Mouse (Mus musculus) limb, embryonic 12.5 days (tissue): ENCODE data around the gene Usp22. TPM values are rescaled to one million over a fixed set of nuclear protein-coding genes. Genes with fewer than 3 reads are reported as not detected.
A peak's percentile ranks its signal among the peaks of the same experiment; 100 is the strongest.
"Not testable (repeated sequence)": the region's sequence is repeated elsewhere in the genome, so short reads cannot be mapped to it uniquely, and the experiment has no call there.

Experiments used
- ATAC-seq: fragments of 200-750 bp; cut with Nextera tagmentation; 2 replicates; pipeline ENCODE4 v1.8.0; 2017; ENCODE audit warnings: low read depth, moderate TSS enrichment; ENCODE audit not compliant: insufficient number of reproducible peaks, insufficient read depth, low FRiP score, low TSS enrichment
- H3K27ac ChIP-seq: fragments of 300-500 bp; sonication (generic); 2 replicates; pipeline ENCODE4 v1.5.1; 2016; ENCODE audit warnings: mild to moderate bottlenecking, moderate library complexity
- H3K27me3 ChIP-seq: fragments of 300-500 bp; sonication (generic); 2 replicates; pipeline ENCODE4 v1.6.1; 2016; ENCODE audit warnings: mild to moderate bottlenecking, moderate library complexity
- H3K36me3 ChIP-seq: fragments of 300-500 bp; sonication (generic); 2 replicates; pipeline ENCODE4 v1.6.1; 2016; ENCODE audit warnings: mild to moderate bottlenecking, moderate library complexity
- H3K4me1 ChIP-seq: fragments of 300-500 bp; sonication (generic); replicated peaks from 2 replicates; pipeline ENCODE4 v1.6.1; 2016
- H3K4me2 ChIP-seq: fragments of 300-500 bp; sonication (generic); 2 replicates; pipeline ENCODE4 v1.6.1; 2016; ENCODE audit warnings: mild to moderate bottlenecking, moderate library complexity
- H3K4me3 ChIP-seq: fragments of 300-500 bp; sonication (generic); replicated peaks from 2 replicates; pipeline ENCODE4 v1.5.1; 2016; ENCODE audit warnings: mild to moderate bottlenecking
- H3K9ac ChIP-seq: fragments of 300-500 bp; sonication (generic); replicated peaks from 2 replicates; pipeline ENCODE4 v1.6.1; 2016; ENCODE audit warnings: mild to moderate bottlenecking, moderate library complexity
- H3K9me3 ChIP-seq: fragments of 300-500 bp; sonication (generic); 2 replicates; pipeline ENCODE4 v1.6.1; 2016; ENCODE audit warnings: mild to moderate bottlenecking, moderate library complexity
- WGBS: fragments of 180-500 bp; shearing (Covaris S2); methylation state at CpG from one replicate; pipeline ENCODE4 v1.1.7; 2016; 5-methylcytosine and 5-hydroxymethylcytosine counted together
- polyA plus RNA-seq: library from polyadenylated mRNA; unstranded; fragments of >200 nt; fragmentation: Nextera tagmentation; extraction: Ambion mirVana; gene quantifications from 2 replicates; pipeline ENCODE4 v1.2.1, GENCODE M21; 2016

Gene Usp22
- polyA plus RNA-seq, 1 experiment from 2014 or later = 196 TPM

DNA sequence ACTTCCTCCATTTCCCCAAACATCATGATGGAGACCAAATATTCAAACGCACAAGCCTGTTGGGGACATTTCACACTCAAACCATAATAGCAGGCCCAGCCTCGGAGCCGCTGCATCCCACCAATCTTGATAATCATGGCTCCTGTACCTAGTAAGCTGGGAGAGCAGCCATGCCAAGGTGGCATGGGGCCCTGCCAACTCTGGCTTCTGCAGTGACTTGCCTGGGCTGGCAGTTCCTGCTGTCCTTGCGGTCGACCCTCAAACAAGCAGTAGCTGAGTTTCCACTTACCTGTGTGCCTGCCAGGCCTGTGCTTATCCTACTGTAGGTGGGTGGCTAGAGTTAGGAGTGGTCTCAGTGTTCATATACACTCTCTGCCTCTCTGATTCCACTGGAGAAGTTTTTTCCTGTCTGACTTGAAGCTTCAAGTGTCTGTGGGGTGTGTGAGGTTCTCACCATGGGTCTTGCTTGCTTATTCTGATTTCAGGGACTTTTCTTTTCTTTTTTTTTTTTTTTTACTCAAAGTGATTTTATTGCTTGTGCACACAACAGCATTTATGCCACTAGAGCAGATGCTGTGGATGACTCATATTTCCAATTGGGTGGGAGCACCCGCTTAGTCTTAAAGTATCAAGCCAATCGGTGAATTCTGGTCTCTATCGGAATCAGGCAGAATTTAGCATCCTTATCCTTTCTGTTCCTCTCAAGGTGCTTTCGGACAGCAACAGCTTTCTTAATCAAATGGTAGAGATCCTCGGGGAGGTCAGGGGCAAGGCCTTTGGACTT lies 30.5 kb upstream of the Usp22 start:
- H3K4me1 ChIP-seq = peaks cover 29% of the 10 kb centered on the region
- H3K9me3 ChIP-seq = no peaks in the 10 kb centered on the region
- H3K4me3 ChIP-seq = no peak overlapping the region
- no peak overlapping the region for H3K9ac ChIP-seq
- WGBS = 91% methylated on average over 10 of the region's 10 CpGs
- H3K36me3 ChIP-seq = no peaks in the 10 kb centered on the region
- H3K27ac ChIP-seq = no peak overlapping the region
- no peak overlapping the region for H3K4me2 ChIP-seq
- ATAC-seq = no peak
- 0 out of 2 replicates have a peak, but pooled peaks cover 5% of the 10 kb centered on the region for H3K27me3 ChIP-seq

DNA sequence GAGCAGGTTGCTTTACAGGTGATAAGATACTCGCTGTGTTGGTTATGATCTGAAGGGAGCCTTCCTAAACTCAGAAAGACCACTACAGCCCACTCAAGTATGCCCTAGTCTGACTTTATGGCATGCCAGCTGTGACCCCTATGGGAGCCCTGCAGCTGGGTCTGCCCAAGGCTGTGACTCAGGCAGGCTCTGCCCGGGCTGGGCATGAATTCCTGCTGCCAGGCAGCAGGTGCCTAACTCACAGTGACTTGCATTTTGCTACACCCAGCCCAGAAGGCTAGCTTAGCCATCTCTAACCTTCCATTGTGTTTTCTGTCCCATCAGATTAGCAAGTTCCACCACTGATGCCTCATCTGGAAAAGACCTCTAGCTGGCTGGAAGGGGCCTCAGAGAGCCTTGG lies 28.0 kb upstream of the Usp22 start:
- Histone ChIP-seq H3K4me2 (no peak overlapping the region), H3K27me3 (no peaks in the 10 kb centered on the region), H3K36me3 (no peaks in the 10 kb centered on the region), H3K9me3 (no peaks in the 10 kb centered on the region), H3K4me1 (peaks cover 30% of the 10 kb centered on the region), H3K4me3 (no peak overlapping the region), H3K27ac (no peak overlapping the region), H3K9ac (no peak overlapping the region)
- WGBS = 65% methylated on average over 2 of the region's 2 CpGs
- ATAC-seq = no peak

DNA sequence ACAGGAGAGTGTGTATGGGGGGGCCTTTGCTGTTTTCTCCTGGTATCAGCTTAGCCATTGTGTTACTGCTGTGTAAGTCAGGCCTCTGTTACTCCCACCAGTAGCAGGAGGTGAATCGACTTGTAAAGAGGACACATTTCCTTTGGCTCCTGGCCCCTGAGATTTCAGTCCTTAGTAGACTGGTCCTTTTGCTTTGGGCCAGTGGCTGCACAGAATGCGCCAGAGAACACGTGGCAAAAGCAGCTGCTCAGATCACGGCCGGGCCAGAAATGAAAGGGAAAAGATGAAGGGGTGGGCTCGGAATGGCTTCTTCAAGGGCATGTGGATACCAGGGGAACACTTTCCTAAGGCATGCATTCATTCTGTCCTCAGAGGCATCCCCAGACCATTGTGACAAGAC lies 27.3 kb upstream of the Usp22 start:
- H3K9me3 ChIP-seq = no peaks in the 10 kb centered on the region
- peaks cover 24% of the 10 kb centered on the region for H3K4me1 ChIP-seq
- no peak for ATAC-seq
- H3K9ac ChIP-seq = no peak overlapping the region
- H3K4me2 ChIP-seq = no peak overlapping the region
- no peaks in the 10 kb centered on the region for H3K36me3 ChIP-seq
- no peaks in the 10 kb centered on the region for H3K27me3 ChIP-seq
- no peak overlapping the region for H3K4me3 ChIP-seq
- 75% methylated on average over 6 of the region's 6 CpGs for WGBS
- H3K27ac ChIP-seq = no peak overlapping the region

DNA sequence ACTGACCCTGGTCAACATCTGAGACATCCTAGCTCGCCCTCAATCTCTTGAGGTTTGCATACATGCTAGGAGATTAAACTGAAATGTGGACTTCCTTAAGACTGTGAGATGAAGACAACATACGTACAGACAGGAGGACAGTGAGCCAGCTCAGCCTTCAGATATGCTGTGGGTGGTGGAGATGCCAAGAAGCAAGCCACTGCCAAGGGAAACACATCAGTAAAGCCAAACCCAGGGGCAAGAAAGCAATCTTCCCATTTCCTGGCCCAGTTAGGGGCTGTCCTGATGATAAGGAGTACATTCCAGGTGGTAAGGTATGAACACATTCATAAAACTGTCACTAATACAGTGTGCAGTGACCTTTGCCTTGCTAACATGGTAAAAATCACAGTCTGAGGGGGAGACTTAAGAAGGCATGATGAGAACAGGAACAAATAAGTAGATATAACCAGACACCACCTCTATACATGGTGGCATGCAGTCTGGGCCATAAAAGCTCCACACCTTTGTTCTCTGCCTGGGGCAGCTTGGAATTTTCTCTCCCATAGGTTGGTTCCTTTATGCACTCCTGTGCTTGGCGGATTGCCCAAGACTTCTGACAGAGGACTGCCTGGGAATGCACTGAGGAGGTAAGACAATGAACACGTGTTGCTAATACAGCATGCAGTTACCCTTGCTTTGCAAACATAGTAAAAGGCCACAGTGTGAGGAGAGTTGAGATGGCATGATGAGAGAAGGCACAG lies 24.9 kb upstream of the Usp22 start:
- 63% methylated on average over 4 of the region's 4 CpGs for WGBS
- H3K9me3 ChIP-seq = no peaks in the 10 kb centered on the region
- ATAC-seq = no peak
- no peak overlapping the region for H3K4me3 ChIP-seq
- no peak overlapping the region for H3K9ac ChIP-seq
- H3K36me3 ChIP-seq = no peaks in the 10 kb centered on the region
- H3K27ac ChIP-seq = 0 out of 2 replicates have a peak overlapping the region, but pooled peaks have one; percentile 20
- H3K4me2 ChIP-seq = no peak overlapping the region
- H3K4me1 ChIP-seq = peaks cover 13% of the 10 kb centered on the region
- H3K27me3 ChIP-seq = peaks cover 4% of the 10 kb centered on the region; the same call in 1 of the 2 replicates

DNA sequence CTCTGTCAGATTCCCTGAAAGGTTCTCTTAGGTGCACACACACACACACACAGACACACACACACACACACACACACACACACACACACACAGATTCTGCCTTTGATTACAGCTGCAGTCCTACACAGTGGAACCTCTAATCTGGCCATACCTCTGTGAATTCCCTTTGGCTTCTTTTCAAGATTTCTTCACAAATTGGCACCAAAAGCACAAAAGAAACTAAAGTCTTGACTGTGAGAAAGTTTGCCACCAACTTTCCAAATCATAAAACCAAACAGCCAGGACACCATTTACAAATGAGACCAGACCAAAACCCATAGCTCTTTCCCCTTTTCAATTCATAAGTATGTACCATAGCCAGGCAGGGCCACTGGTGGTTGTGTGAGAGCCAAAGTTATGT lies 23.1 kb upstream of the Usp22 start:
- H3K27ac ChIP-seq = no peak overlapping the region
- H3K4me3 ChIP-seq = no peak overlapping the region
- H3K4me1 ChIP-seq = peaks cover 13% of the 10 kb centered on the region
- H3K4me2 ChIP-seq = no peak overlapping the region
- H3K36me3 ChIP-seq = no peaks in the 10 kb centered on the region
- H3K27me3 ChIP-seq = peaks cover 14% of the 10 kb centered on the region
- no peaks in the 10 kb centered on the region for H3K9me3 ChIP-seq
- ATAC-seq = no peak
- no peak overlapping the region for H3K9ac ChIP-seq

DNA sequence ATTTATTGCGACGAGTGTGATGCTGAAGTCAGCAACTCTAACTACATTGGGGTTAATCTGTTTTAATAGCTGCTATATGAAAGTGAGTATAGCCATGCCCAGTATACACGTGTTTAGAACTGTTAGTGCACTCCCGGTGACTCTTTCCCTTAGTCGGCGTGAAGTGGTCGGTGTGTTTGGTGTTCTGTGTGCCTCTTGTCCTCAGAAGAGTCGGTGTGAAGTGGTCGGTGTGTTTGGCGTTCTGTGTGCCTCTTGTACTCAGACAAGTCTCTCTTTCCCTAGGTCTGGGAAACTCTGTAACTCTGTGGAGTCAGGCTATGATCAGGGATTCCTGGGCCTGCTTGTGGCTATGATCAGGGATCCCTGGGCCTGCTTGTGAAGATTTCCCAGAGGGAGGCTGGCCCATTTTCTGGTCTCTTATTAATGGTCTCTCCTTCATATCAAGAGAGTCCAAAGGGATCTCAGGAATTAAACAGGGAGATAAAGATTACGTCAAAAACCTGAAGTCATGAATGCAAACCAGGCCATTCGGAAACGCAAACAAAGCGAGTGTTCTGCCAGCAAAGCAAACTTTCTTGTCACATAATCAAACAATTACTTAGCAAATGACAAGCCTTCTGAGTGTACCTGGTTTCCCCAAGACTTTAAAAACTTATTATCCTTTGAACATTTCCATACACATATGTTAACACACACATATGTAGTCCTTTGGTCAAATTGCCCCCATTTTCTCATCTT lies 21.9 kb upstream of the Usp22 start:
- WGBS = 84% methylated on average over 14 of the region's 14 CpGs
- H3K27me3 ChIP-seq = peaks cover 14% of the 10 kb centered on the region
- peaks cover 11% of the 10 kb centered on the region for H3K4me1 ChIP-seq
- no peak overlapping the region for H3K27ac ChIP-seq
- H3K9me3 ChIP-seq = no peaks in the 10 kb centered on the region
- H3K4me2 ChIP-seq = no peak overlapping the region
- H3K9ac ChIP-seq = no peak overlapping the region
- no peaks in the 10 kb centered on the region for H3K36me3 ChIP-seq
- no peak for ATAC-seq
- H3K4me3 ChIP-seq = no peak overlapping the region

DNA sequence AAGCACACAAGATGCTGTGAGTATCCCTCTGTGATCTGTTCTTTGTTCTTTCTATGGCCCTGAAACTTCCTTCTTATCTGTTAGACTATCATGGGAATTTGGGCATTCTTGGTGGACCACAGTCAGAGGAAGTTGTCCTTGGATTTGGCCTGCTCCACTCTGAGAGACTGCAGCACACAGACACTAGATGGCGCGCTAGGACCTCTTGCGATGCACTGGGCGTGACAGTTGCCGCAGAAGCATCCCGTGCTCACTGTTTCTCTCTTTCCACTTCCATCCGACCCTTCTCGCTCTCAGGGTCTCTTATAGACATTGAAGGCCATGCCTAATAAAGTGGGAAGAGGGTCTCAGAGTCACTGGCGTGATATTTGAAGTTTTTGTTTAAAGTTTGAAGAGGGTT lies 18.5 kb upstream of the Usp22 start:
- H3K9ac ChIP-seq = no peak overlapping the region
- H3K36me3 ChIP-seq = no peaks in the 10 kb centered on the region
- H3K27me3 ChIP-seq = peaks cover 14% of the 10 kb centered on the region
- no peaks in the 10 kb centered on the region for H3K9me3 ChIP-seq
- no peak for ATAC-seq
- no peak overlapping the region for H3K27ac ChIP-seq
- 8% methylated on average over 9 of the region's 9 CpGs for WGBS
- no peak overlapping the region for H3K4me3 ChIP-seq
- H3K4me1 ChIP-seq = no peaks in the 10 kb centered on the region
- no peak overlapping the region for H3K4me2 ChIP-seq

DNA sequence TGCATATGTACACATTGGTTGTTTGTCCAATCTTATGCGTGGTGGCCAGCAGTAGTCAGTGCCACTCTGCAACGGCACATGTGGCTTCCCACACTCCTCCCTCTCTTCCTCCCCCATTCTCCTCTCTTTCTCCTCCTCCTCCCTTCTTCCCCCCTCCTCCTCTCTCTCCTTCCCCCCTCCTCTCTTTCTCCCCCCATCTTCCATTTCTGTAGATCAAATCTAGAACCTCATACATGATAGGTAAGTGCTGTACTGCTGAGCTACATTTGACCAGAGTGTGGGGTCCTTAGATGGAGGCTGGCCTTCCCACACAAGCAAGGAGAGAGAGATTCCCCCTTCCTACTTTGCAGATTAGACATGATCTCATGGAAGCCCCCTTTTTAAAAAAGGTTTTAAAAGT lies 17.9 kb upstream of the Usp22 start:
- ATAC-seq = no peak
- Histone ChIP-seq H3K4me1 (no peaks in the 10 kb centered on the region), H3K4me2 (no peak overlapping the region), H3K9ac (no peak overlapping the region), H3K36me3 (no peaks in the 10 kb centered on the region), H3K27ac (no peak overlapping the region), H3K27me3 (peaks cover 14% of the 10 kb centered on the region), H3K9me3 (no peaks in the 10 kb centered on the region), H3K4me3 (no peak overlapping the region)
- 89% methylated on average over 2 of the region's 2 CpGs for WGBS

DNA sequence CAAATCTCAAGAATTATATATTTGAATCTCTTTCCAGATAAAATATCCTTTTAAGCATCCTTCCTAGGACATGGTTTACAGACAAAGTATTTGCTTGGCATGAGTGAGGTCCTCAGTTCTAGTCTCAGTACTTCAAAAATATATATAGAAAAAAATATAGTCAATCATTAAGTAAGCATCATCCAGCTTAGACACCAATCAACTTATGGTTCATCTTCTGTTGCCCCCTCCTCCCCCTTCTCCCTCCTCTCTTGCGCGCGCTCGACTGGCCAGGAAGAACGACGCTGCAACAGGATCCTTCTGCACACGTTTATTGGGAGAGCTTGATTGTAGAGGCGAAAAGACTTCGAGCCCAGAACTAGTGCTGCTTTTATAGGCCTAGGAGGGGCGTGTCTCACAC lies 17.3 kb upstream of the Usp22 start:
- H3K4me3 ChIP-seq, H3K4me2 ChIP-seq, H3K9me3 ChIP-seq, H3K27ac ChIP-seq, H3K4me1 ChIP-seq, H3K36me3 ChIP-seq, H3K9ac ChIP-seq, ATAC-seq: not testable (repeated sequence)
- H3K27me3 ChIP-seq = peaks cover 14% of the 10 kb centered on the region
- WGBS = 89% methylated on average over 8 of the region's 10 CpGs

DNA sequence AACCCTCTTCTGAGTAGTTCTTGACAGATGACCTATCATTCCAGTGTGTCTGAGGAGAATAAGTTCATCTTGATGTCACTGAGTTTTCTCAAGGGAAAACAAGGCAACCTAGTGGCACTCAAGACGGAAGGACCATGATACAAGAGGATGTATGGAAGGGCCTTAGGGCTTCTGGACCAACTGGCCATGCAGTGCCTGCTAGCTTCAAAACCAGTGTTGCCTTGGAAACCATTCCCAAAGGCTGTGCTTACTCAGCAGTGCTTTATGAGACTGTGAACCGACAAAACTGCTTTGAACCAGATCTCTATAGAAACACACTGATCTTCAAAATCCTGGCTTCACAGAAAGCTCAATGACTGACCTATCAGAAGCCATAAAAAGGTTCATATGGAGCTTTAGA lies 15.9 kb upstream of the Usp22 start:
- no peak overlapping the region for H3K4me2 ChIP-seq
- no peak overlapping the region for H3K27ac ChIP-seq
- no peak for ATAC-seq
- 81% methylated on average over 2 of the region's 2 CpGs for WGBS
- H3K9ac ChIP-seq = no peak overlapping the region
- H3K27me3 ChIP-seq = peaks cover 14% of the 10 kb centered on the region
- no peak overlapping the region for H3K4me3 ChIP-seq
- H3K9me3 ChIP-seq = no peaks in the 10 kb centered on the region
- no peaks in the 10 kb centered on the region for H3K36me3 ChIP-seq
- H3K4me1 ChIP-seq = no peaks in the 10 kb centered on the region

DNA sequence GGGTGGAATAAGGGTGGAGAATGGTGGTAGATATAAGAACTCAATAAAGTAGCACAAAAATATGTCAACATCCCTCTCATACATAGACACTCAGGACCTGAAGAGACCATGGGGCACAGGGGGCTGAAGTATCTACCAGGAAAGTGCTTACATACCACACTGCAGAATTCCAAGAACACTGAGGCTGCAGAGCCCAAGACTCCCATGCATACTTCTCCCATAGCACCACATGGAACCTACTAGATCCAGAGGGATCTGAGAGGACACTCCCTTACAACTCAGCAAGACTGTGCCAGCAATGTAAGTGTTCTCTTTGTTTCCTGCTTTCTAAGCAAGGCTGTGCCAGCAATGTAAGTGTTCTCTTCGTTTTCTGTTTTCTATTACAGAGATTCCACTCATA lies 9.0 kb upstream of the Usp22 start:
- Histone ChIP-seq H3K36me3 (no peaks in the 10 kb centered on the region), H3K4me1 (peaks cover 6% of the 10 kb centered on the region; the same call in 1 of the 2 replicates), H3K27ac (no peak overlapping the region), H3K4me2 (no peak overlapping the region), H3K9ac (no peak overlapping the region), H3K27me3 (no peaks in the 10 kb centered on the region), H3K9me3 (0 out of 2 replicates have a peak, but pooled peaks cover 2% of the 10 kb centered on the region), H3K4me3 (no peak overlapping the region)
- no peak for ATAC-seq
- 74% methylated on average over 1 of the region's 1 CpGs for WGBS
